Mouse (Mus musculus) thymus, adult 2 months (tissue): ENCODE data around the gene C130073F10Rik. TPM values are rescaled to one million over a fixed set of nuclear protein-coding genes. Genes with fewer than 3 reads are reported as not detected.
"Not testable (repeated sequence)": the region's sequence is repeated elsewhere in the genome, so short reads cannot be mapped to it uniquely, and the experiment has no call there.

Experiments
- DNase-seq: peaks from one replicate; pipeline ENCODE4 v3.0.0; 2021
- H3K27ac ChIP-seq: fragments of 200-500 bp; 2 replicates; pipeline ENCODE4 v1.5.1; 2012; ENCODE audit warnings: low read length, control low read depth; ENCODE audit not compliant: control insufficient read depth, insufficient read depth
- H3K27me3 ChIP-seq: fragments of 200-500 bp; 2 replicates; pipeline ENCODE4 v1.6.1; 2012; ENCODE audit warnings: mild to moderate bottlenecking, low read length, moderate library complexity, mixed read lengths; ENCODE audit not compliant: control insufficient read depth, insufficient read depth
- H3K36me3 ChIP-seq: fragments of 200-500 bp; 2 replicates; pipeline ENCODE4 v1.6.1; 2012; ENCODE audit warnings: mild to moderate bottlenecking, low read length, moderate library complexity; ENCODE audit not compliant: control insufficient read depth, insufficient read depth
- H3K4me1 ChIP-seq: fragments of 200-500 bp; replicated peaks from 2 replicates; pipeline ENCODE4 v1.6.1; 2012; ENCODE audit warnings: low read length; ENCODE audit not compliant: control insufficient read depth, insufficient read depth
- H3K4me3 ChIP-seq: fragments of 200-500 bp; 2 replicates; pipeline ENCODE4 v1.5.1; 2012; ENCODE audit warnings: mild to moderate bottlenecking, low read length, control low read depth, moderate library complexity; ENCODE audit not compliant: control insufficient read depth, insufficient read depth
- CTCF ChIP-seq: fragments of 200-500 bp; IDR thresholded peaks from 2 replicates; pipeline ENCODE4 v1.5.1; 2012; ENCODE audit warnings: mild to moderate bottlenecking, control low read depth, low read length, moderate library complexity, borderline replicate concordance; ENCODE audit not compliant: control insufficient read depth, poor library complexity, insufficient read depth; ENCODE audit errors: extremely low read depth
- POLR2A ChIP-seq: fragments of 200-500 bp; IDR thresholded peaks from 2 replicates; pipeline ENCODE4 v1.6.1; 2012; ENCODE audit warnings: mild to moderate bottlenecking, low read length, control low read depth, moderate library complexity; ENCODE audit not compliant: control insufficient read depth, poor library complexity, insufficient read depth; ENCODE audit errors: extremely low read depth
- WGBS: fragments of 180-500 bp; shearing (Covaris S2); methylation state at CpG from one replicate; pipeline ENCODE4 v1.1.7; 2018; 5-methylcytosine and 5-hydroxymethylcytosine counted together
- polyA plus RNA-seq: library from polyadenylated mRNA; depleted of rRNA; stranded (reverse); fragments of >200 nt; gene quantifications from 2 replicates; pipeline ENCODE4 v1.2.3, GENCODE M21; 2012; rRNA removed

The C130073F10Rik gene
- not detected in 2 replicates for polyA plus RNA-seq

GRCm38 (mm10) chr4:101893656-101894420 is at the start of gene C130073F10Rik:
C130073F10Rik (minus strand) TSS chr4:101893789.
- Histone ChIP-seq H3K27ac (no peak within 1 kb of the TSS), H3K4me1 (no peaks in the 10 kb centered on the region), H3K4me3 (no peak within 1 kb of the TSS), H3K27me3 (no peaks in the 10 kb centered on the region), H3K36me3 (no peaks in the 10 kb centered on the region)
- DNase-seq: no peak
- TF ChIP-seq CTCF: no peak
- no peak for TF ChIP-seq POLR2A
- whole genome bisulfite sequencing: 85% methylated on average over 7 of the region's 7 CpGs

DNA sequence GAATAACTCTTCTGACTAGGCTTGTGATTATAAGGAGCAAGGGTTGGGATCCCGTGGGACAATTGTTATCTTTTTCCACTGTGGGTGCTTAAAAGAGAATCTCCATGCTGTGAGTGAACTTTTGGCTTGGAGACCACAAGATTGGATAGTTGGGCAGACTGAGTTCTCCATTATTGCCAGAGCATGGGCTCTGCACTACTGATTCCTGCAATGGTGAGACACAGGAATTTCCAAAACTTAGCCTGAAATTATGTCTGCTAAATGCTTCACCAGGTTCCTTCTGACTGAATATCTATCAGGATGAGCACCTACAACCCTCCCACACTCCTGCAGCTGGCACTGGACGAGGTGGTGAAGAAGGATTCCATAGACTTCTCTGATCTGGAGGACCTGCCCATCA is 46.5 kb upstream of the C130073F10Rik start, which contains the start of gene Gm12794:
TSS of gene Gm12794 (plus strand) at position 301 of the 400 bp plus-strand sequence.
- H3K4me1 ChIP-seq, DNase-seq, H3K36me3 ChIP-seq, H3K4me3 ChIP-seq, H3K27ac ChIP-seq, H3K27me3 ChIP-seq: not testable (repeated sequence)
- WGBS: 76% methylated on average over 2 of the region's 2 CpGs

GRCm38 (mm10) chr4:101908821-101909220 is 15.2 kb upstream of the C130073F10Rik start, which contains the start of gene Gm12800:
Gm12800 (plus strand) TSS chr4:101909121.
- H3K27me3 ChIP-seq, H3K4me1 ChIP-seq, H3K4me3 ChIP-seq, H3K36me3 ChIP-seq, DNase-seq, H3K27ac ChIP-seq: not testable (repeated sequence)
- WGBS: 90% methylated on average over 2 of the region's 2 CpGs

- TF ChIP-seq POLR2A: no peak
- no peak for TF ChIP-seq CTCF
- Histone ChIP-seq H3K27me3 (no peaks in the 10 kb centered on the region), H3K27ac (no peak overlapping the region), H3K4me1 (no peaks in the 10 kb centered on the region), H3K4me3 (no peak overlapping the region), H3K36me3 (no peaks in the 10 kb centered on the region)
- DNase-seq: no peak
Measured at GRCm38 (mm10) chr4:101889377-101889776, 4.2 kb downstream of the C130073F10Rik start.

- Histone ChIP-seq H3K4me1 (no peaks in the 10 kb centered on the region), H3K4me3 (no peak overlapping the region), H3K36me3 (no peaks in the 10 kb centered on the region), H3K27me3 (no peaks in the 10 kb centered on the region), H3K27ac (no peak overlapping the region)
- no peak for DNase-seq
- TF ChIP-seq CTCF (no peak), POLR2A (no peak)
- WGBS: 42% methylated on average over 3 of the region's 3 CpGs
Measured at GRCm38 (mm10) chr4:101883641-101884040, 9.9 kb downstream of the C130073F10Rik start.

DNA sequence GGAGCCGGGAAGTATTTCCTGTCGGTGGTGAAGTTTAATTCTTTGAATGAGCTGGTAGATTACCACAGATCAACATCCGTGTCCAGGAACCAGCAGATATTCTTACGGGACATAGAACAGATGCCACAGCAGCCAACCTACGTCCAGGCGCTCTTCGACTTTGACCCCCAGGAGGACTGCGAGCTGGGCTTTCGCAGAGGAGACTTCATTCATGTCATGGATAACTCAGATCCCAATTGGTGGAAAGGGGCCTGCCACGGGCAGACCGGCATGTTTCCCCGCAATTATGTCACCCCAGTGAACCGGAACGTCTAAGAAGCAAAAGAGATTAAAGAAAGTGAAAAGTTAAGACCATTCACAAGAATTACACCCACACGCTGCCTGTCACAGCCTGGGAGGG is 17.9 kb downstream of the C130073F10Rik start:
- not testable (repeated sequence) for H3K4me3 ChIP-seq, H3K4me1 ChIP-seq, H3K27me3 ChIP-seq, H3K27ac ChIP-seq, DNase-seq, H3K36me3 ChIP-seq
- WGBS: 96% methylated on average over 15 of the region's 15 CpGs

- H3K4me1 ChIP-seq, DNase-seq, H3K36me3 ChIP-seq, H3K4me3 ChIP-seq, H3K27ac ChIP-seq, H3K27me3 ChIP-seq: not testable (repeated sequence)
- WGBS: 81% methylated on average over 2 of the region's 2 CpGs
Measured at GRCm38 (mm10) chr4:101872031-101872430, 21.6 kb downstream of the C130073F10Rik start.
